Mouse (Mus musculus): ENCODE data around the gene Fv1.
"Not testable (repeated sequence)": the region's sequence is repeated elsewhere in the genome, so short reads cannot be mapped to it uniquely, and the experiment has no call there.

DNA sequence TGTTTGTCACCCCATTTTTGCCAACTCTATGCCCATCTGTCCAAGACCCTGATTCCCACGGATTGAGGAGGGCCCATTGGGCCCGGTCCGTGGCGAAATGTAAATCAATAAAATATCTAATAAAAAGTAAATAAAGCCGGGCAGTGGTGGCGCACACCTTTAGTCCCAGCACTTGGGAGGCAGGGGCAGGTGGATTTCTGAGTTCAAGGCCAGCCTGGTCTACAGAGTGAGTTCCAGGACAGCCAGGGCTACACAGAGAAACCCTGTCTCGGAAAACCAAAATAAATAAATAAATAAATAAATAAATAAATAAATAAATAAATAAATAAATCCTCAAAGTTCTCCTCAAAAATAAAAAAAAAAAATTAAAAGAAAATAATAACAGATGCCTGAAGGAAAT, 49.1 kb upstream of the Fv1 start:
- not testable (repeated sequence) for TF ChIP-seq CTCF, EP300 (IDR thresholded peaks at IDR 0.05; ENCODE audit: low read depth)
